Mouse (Mus musculus) heart, embryonic 15.5 days (tissue): ENCODE data around the gene Spata31d1b. TPM values are rescaled to one million over a fixed set of nuclear protein-coding genes. Genes with fewer than 3 reads are reported as not detected.

Experiments
- ATAC-seq: fragments of 200-750 bp; cut with Nextera tagmentation; replicated peaks from 2 replicates; pipeline ENCODE4 v1.8.0; 2017; ENCODE audit warnings: low read depth, moderate TSS enrichment; ENCODE audit not compliant: insufficient number of reproducible peaks, insufficient read depth, low FRiP score
- H3K27ac ChIP-seq: fragments of 300-500 bp; sonication (generic); 2 replicates; pipeline ENCODE4 v1.5.1; 2015; ENCODE audit warnings: mild to moderate bottlenecking, inconsistent platforms
- H3K27me3 ChIP-seq: fragments of 300-500 bp; sonication (generic); 2 replicates; pipeline ENCODE4 v1.6.1; 2015; ENCODE audit warnings: inconsistent platforms
- H3K36me3 ChIP-seq: fragments of 300-500 bp; sonication (generic); 2 replicates; pipeline ENCODE4 v1.6.1; 2015; ENCODE audit warnings: mild to moderate bottlenecking, inconsistent platforms
- H3K4me1 ChIP-seq: fragments of 300-500 bp; sonication (generic); replicated peaks from 2 replicates; pipeline ENCODE4 v1.6.1; 2015; ENCODE audit warnings: inconsistent platforms
- H3K4me2 ChIP-seq: fragments of 300-500 bp; sonication (generic); 2 replicates; pipeline ENCODE4 v1.6.1; 2015; ENCODE audit warnings: inconsistent platforms, mild to moderate bottlenecking, moderate library complexity
- H3K4me3 ChIP-seq: fragments of 300-500 bp; sonication (generic); 2 replicates; pipeline ENCODE4 v1.5.1; 2015; ENCODE audit warnings: mild to moderate bottlenecking, inconsistent platforms
- H3K9ac ChIP-seq: fragments of 300-500 bp; sonication (generic); 2 replicates; pipeline ENCODE4 v1.6.1; 2015; ENCODE audit warnings: mild to moderate bottlenecking, inconsistent platforms
- H3K9me3 ChIP-seq: fragments of 300-500 bp; sonication (generic); replicated peaks from 2 replicates; pipeline ENCODE4 v1.6.1; 2016; ENCODE audit warnings: inconsistent platforms
- WGBS: fragments of 180-500 bp; shearing (Covaris S2); methylation state at CpG from one replicate; pipeline ENCODE4 v1.1.7; 2015; ENCODE audit warnings: mixed read lengths; 5-methylcytosine and 5-hydroxymethylcytosine counted together
- polyA plus RNA-seq: library from polyadenylated mRNA; unstranded; fragments of >200 nt; fragmentation: Nextera tagmentation; extraction: Ambion mirVana; gene quantifications from 2 replicates; pipeline ENCODE4 v1.2.1, GENCODE M21; 2015

Gene Spata31d1b
- polyA plus RNA-seq, 1 experiment from 2014 or later: not detected

- WGBS: 77% methylated on average over 9 of the region's 9 CpGs
- H3K4me3 ChIP-seq: no peak within 1 kb of the TSS
- H3K27ac ChIP-seq: no peak within 1 kb of the TSS
- no peaks in the 10 kb centered on the region for H3K36me3 ChIP-seq
- no peak within 1 kb of the TSS for H3K9ac ChIP-seq
- no peaks in the 10 kb centered on the region for H3K4me1 ChIP-seq
- ATAC-seq: no peak
- 0 out of 2 replicates have a peak, but pooled peaks cover 2% of the 10 kb centered on the region for H3K27me3 ChIP-seq
- H3K9me3 ChIP-seq: no peaks in the 10 kb centered on the region
- no peak within 1 kb of the TSS for H3K4me2 ChIP-seq
Observed at GRCm38 (mm10) chr13:59746711-59747110, 34.6 kb downstream of the Spata31d1b start, which contains the start of gene 1700014D04Rik. Gene 1700014D04Rik (minus strand): TSS chr13:59746752.

GRCm38 (mm10) chr13:59750310-59750709 is 38.2 kb downstream of the Spata31d1b start:
- Histone ChIP-seq H3K36me3 (peaks cover 8% of the 10 kb centered on the region), H3K27me3 (no peaks in the 10 kb centered on the region), H3K9ac (no peak overlapping the region), H3K4me2 (no peak overlapping the region), H3K27ac (no peak overlapping the region), H3K4me3 (no peak overlapping the region), H3K4me1 (no peaks in the 10 kb centered on the region), H3K9me3 (no peaks in the 10 kb centered on the region)
- ATAC-seq: no peak
- WGBS: 53% methylated on average over 12 of the region's 12 CpGs

GRCm38 (mm10) chr13:59756906-59757305 is 44.8 kb downstream of the Spata31d1b start:
- Histone ChIP-seq H3K9ac (no peak overlapping the region), H3K9me3 (no peaks in the 10 kb centered on the region), H3K27ac (peak overlapping the region; percentile 24), H3K36me3 (peaks cover 60% of the 10 kb centered on the region), H3K4me1 (peaks cover 7% of the 10 kb centered on the region; the same call in 1 of the 2 replicates), H3K27me3 (no peaks in the 10 kb centered on the region), H3K4me2 (no peak overlapping the region), H3K4me3 (no peak overlapping the region)
- peak; percentile 53; the same call in 1 of the 2 replicates for ATAC-seq
- whole genome bisulfite sequencing: 74% methylated on average over 7 of the region's 7 CpGs

- ATAC-seq: no peak
- 83% methylated on average over 7 of the region's 7 CpGs for WGBS
- no peak overlapping the region for H3K27ac ChIP-seq
- H3K36me3 ChIP-seq: peaks cover 50% of the 10 kb centered on the region
- no peaks in the 10 kb centered on the region for H3K27me3 ChIP-seq
- H3K9ac ChIP-seq: no peak overlapping the region
- H3K4me2 ChIP-seq: no peak overlapping the region
- no peaks in the 10 kb centered on the region for H3K9me3 ChIP-seq
- no peak overlapping the region for H3K4me3 ChIP-seq
- peaks cover 31% of the 10 kb centered on the region for H3K4me1 ChIP-seq
Observed at GRCm38 (mm10) chr13:59762791-59763190, 50.7 kb downstream of the Spata31d1b start.

- Histone ChIP-seq H3K27ac (peak overlapping the region; percentile 48), H3K4me1 (peaks cover 46% of the 10 kb centered on the region), H3K4me2 (peak overlapping the region; percentile 84), H3K9me3 (no peaks in the 10 kb centered on the region), H3K27me3 (no peaks in the 10 kb centered on the region), H3K36me3 (peaks cover 11% of the 10 kb centered on the region), H3K9ac (0 out of 2 replicates have a peak overlapping the region, but pooled peaks have one; percentile 21), H3K4me3 (peak overlapping the region; percentile 94)
- WGBS: 49% methylated on average over 11 of the region's 11 CpGs
- no peak for ATAC-seq
Observed at GRCm38 (mm10) chr13:59766786-59767515, 54.9 kb downstream of the Spata31d1b start.

GRCm38 (mm10) chr13:59768531-59768930 is 56.4 kb downstream of the Spata31d1b start:
- peak overlapping the region; percentile 100; the same call in 1 of the 2 replicates for H3K27ac ChIP-seq
- H3K9ac ChIP-seq: peak overlapping the region; percentile 94
- 16% methylated on average over 13 of the region's 13 CpGs for WGBS
- H3K36me3 ChIP-seq: peaks cover 11% of the 10 kb centered on the region; the same call in 1 of the 2 replicates
- H3K4me2 ChIP-seq: peak overlapping the region; percentile 84
- H3K4me1 ChIP-seq: peaks cover 48% of the 10 kb centered on the region
- ATAC-seq: no peak
- no peaks in the 10 kb centered on the region for H3K27me3 ChIP-seq
- H3K4me3 ChIP-seq: peak overlapping the region; percentile 94
- no peaks in the 10 kb centered on the region for H3K9me3 ChIP-seq

Other genes starting within 250 kb of the Spata31d1b start
- 11.7 and 13.2 TPM in 2 replicates for gene Agtpbp1, start 127.1 kb upstream of the Spata31d1b start, polyA plus RNA-seq
- 69.6 and 85.3 TPM in 2 replicates for gene Naa35, start 127.0 kb upstream of the Spata31d1b start, polyA plus RNA-seq
- gene Golm1, start 36.5 kb upstream of the Spata31d1b start, polyA plus RNA-seq: 40.4 and 41.1 TPM in 2 replicates
- gene 4921517D22Rik, start 18.2 kb upstream of the Spata31d1b start, polyA plus RNA-seq: not detected in 2 replicates
- gene Spata31d1a, start 2.0 kb upstream of the Spata31d1b start, polyA plus RNA-seq: 0.03 TPM in 2 replicates
- gene Spata31d1d, start 19.5 kb downstream of the Spata31d1b start, polyA plus RNA-seq: not detected in 2 replicates
- 0.04 TPM in 1 of 2 replicates, not detected in the other for gene 1700014D04Rik, start 34.5 kb downstream of the Spata31d1b start, polyA plus RNA-seq
- 217 and 232 TPM in 2 replicates for gene Isca1, start 57.5 kb downstream of the Spata31d1b start, polyA plus RNA-seq
- gene Gm49354, start 70.0 kb downstream of the Spata31d1b start, polyA plus RNA-seq: not detected in 2 replicates
- 34.4 and 36.0 TPM in 2 replicates for gene Tut7, start 110.9 kb downstream of the Spata31d1b start, polyA plus RNA-seq